In the genomic region with DNA sequence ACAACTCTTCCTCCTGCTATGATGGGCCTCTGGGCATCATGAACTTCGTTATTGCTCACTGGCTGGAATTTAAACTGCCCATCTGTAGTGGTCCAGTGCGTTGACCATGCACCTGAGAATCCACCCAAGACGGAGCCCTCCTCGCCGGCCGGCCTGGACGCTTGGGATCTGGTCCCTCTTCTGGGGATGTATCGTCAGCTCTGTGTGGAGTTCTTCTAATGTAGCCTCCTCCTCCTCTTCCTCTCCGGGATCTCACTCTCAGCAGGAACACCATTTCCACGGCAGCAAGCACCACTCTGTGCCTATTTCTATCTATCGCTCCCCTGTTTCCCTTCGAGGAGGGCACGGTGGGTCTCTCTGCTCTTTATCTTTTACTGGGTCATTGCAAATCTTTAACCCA, we compare ENCODE assay signal across 9 mouse cellular contexts.
DNase-seq lines count a peak whose midpoint lies in the region; ATAC-seq lines count a peak whose summit lies in the region.
"Had no signal": no experiment of that assay in that cellular context is flagged by ENCODE, and none has a peak within 500 bp of the region (broad histone marks: within the 10 kb centered on the region; RNA-seq: fewer than 3 reads in every experiment).

No protein-coding gene starts in this region.

- H3K4me1 ChIP-seq in intestine, embryonic 14.5 days (replicated peaks; ENCODE audit: control insufficient read depth, insufficient read depth, low read length) = peaks cover 5% of the 10 kb centered on the region; the same call in 1 of the 2 replicates
- 0 out of 2 replicates have a peak, but pooled peaks cover 3% of the 10 kb centered on the region for H3K4me1 ChIP-seq in intestine, embryonic 16.5 days (ENCODE audit: control insufficient read depth, insufficient read depth, low read length)
- H3K4me1 ChIP-seq in hindbrain, embryonic 13.5 days (replicated peaks) = peaks cover 63% of the 10 kb centered on the region
- H3K4me1 ChIP-seq in liver, embryonic 12.5 days = no peaks in the 10 kb centered on the region

- no peak overlapping the region for H3K9ac ChIP-seq in intestine, embryonic 14.5 days (ENCODE audit: low read length)
- no peak overlapping the region for H3K9ac ChIP-seq in intestine, embryonic 16.5 days (ENCODE audit: low read depth, low read length)
- peak overlapping the region; percentile 72 for H3K9ac ChIP-seq in hindbrain, embryonic 13.5 days
- H3K9ac ChIP-seq in liver, embryonic 12.5 days = no peak overlapping the region

- H3K27me3 ChIP-seq in intestine, embryonic 14.5 days (replicated peaks; ENCODE audit: control insufficient read depth, insufficient read depth, low read length) = no peaks in the 10 kb centered on the region; the same call in 1 of the 2 replicates
- 0 out of 2 replicates have a peak, but pooled peaks cover 12% of the 10 kb centered on the region for H3K27me3 ChIP-seq in intestine, embryonic 16.5 days (replicated peaks; ENCODE audit: control insufficient read depth, insufficient read depth, low read length)
- peaks cover 8% of the 10 kb centered on the region for H3K27me3 ChIP-seq in hindbrain, embryonic 13.5 days
- H3K27me3 ChIP-seq in liver, embryonic 12.5 days (replicated peaks) = peaks cover 35% of the 10 kb centered on the region

- peak overlapping the region; percentile 49 for H3K4me3 ChIP-seq in intestine, embryonic 14.5 days (ENCODE audit: low read depth, low read length)
- no peak overlapping the region; the same call in 1 of the 2 replicates for H3K4me3 ChIP-seq in intestine, embryonic 16.5 days (ENCODE audit: low read length)
- H3K4me3 ChIP-seq in hindbrain, embryonic 13.5 days = peak overlapping the region; percentile 49
- H3K4me3 ChIP-seq in liver, embryonic 12.5 days = no peak overlapping the region

- no peak overlapping the region for H3K27ac ChIP-seq in intestine, embryonic 14.5 days (ENCODE audit: low read depth)
- no peak overlapping the region for H3K27ac ChIP-seq in intestine, embryonic 16.5 days (ENCODE audit: low read length)
- peak overlapping the region; percentile 13; the same call in 1 of the 2 replicates for H3K27ac ChIP-seq in hindbrain, embryonic 13.5 days
- H3K27ac ChIP-seq in liver, embryonic 12.5 days = no peak overlapping the region

- peak overlapping the region; percentile 86 for H3K4me2 ChIP-seq in intestine, embryonic 14.5 days (ENCODE audit: low read length)
- H3K4me2 ChIP-seq in intestine, embryonic 16.5 days (ENCODE audit: low read depth, low read length) = no peak overlapping the region; the same call in 1 of the 2 replicates
- peak overlapping the region; percentile 81 for H3K4me2 ChIP-seq in hindbrain, embryonic 13.5 days
- no peak overlapping the region for H3K4me2 ChIP-seq in liver, embryonic 12.5 days

- H3K36me3 ChIP-seq in intestine, embryonic 14.5 days (ENCODE audit: control insufficient read depth, insufficient read depth, low read length) = no peaks in the 10 kb centered on the region
- no peaks in the 10 kb centered on the region for H3K36me3 ChIP-seq in intestine, embryonic 16.5 days (ENCODE audit: control insufficient read depth, insufficient read depth, low read length)
- H3K36me3 ChIP-seq in hindbrain, embryonic 13.5 days = no peaks in the 10 kb centered on the region
- H3K36me3 ChIP-seq in liver, embryonic 12.5 days = no peaks in the 10 kb centered on the region

- WGBS in intestine, embryonic 14.5 days = 12% methylated on average over 13 of the region's 13 CpGs
- WGBS in intestine, embryonic 16.5 days = 12% methylated on average over 13 of the region's 13 CpGs
- 11% methylated on average over 13 of the region's 13 CpGs for WGBS in hindbrain, embryonic 13.5 days
- 18% methylated on average over 13 of the region's 13 CpGs for WGBS in liver, embryonic 12.5 days (ENCODE audit: insufficient replicate concordance)

- no peak for DNase-seq in intestine, embryonic 14.5 days (ENCODE audit: low spot score)
- DNase-seq in cerebellum, postnatal 14 days = peak; percentile 62 to 66
- DNase-seq in neural tube, embryonic 10.5 days (ENCODE audit: extremely low spot score, low spot score) = peak; percentile 15
- DNase-seq in thymus, postnatal 4 days = no peak
- DNase-seq in lung, postnatal 25 days (ENCODE audit: low spot score) = no peak
- DNase-seq: adrenal gland, postnatal 10 days had no signal

- H3K9me3 ChIP-seq in intestine, embryonic 14.5 days (ENCODE audit: control insufficient read depth, low read length) = no peaks in the 10 kb centered on the region
- no peaks in the 10 kb centered on the region for H3K9me3 ChIP-seq in intestine, embryonic 16.5 days (ENCODE audit: control insufficient read depth, low read length)
- H3K9me3 ChIP-seq in hindbrain, embryonic 13.5 days = no peaks in the 10 kb centered on the region
- H3K9me3 ChIP-seq in liver, embryonic 12.5 days (replicated peaks) = no peaks in the 10 kb centered on the region

- no peak for ATAC-seq in intestine, embryonic 14.5 days (replicated peaks; ENCODE audit: low FRiP score, low TSS enrichment, low read depth)
- ATAC-seq in intestine, embryonic 16.5 days = no peak
- no peak for ATAC-seq in hindbrain, embryonic 13.5 days (ENCODE audit: low FRiP score)
- no peak for ATAC-seq in liver, embryonic 12.5 days

Comparison
In these comparisons a context has a peak if more than half of its experiments do, and no peak if none do; other contexts are left out.
1. H3K4me2 ChIP-seq: peak in intestine, embryonic 14.5 days (single experiment) and hindbrain, embryonic 13.5 days (single experiment); none in intestine, embryonic 16.5 days (single experiment) and liver, embryonic 12.5 days (single experiment).
2. H3K4me3 ChIP-seq: peak in intestine, embryonic 14.5 days (single experiment) and hindbrain, embryonic 13.5 days (single experiment); none in intestine, embryonic 16.5 days (single experiment) and liver, embryonic 12.5 days (single experiment).
3. DNase-seq: peak in cerebellum, postnatal 14 days (2 of 2) and neural tube, embryonic 10.5 days (single experiment); none in intestine, embryonic 14.5 days (single experiment), thymus, postnatal 4 days (single experiment) and lung, postnatal 25 days (single experiment).